Mouse (Mus musculus) colon, adult 2 months (tissue): ENCODE data around the gene Defb10. TPM values are rescaled to one million over a fixed set of nuclear protein-coding genes. Genes with fewer than 3 reads are reported as not detected.

Source experiments
- polyA plus RNA-seq: library from polyadenylated mRNA; depleted of rRNA; stranded (reverse); fragments of >200 nt; gene quantifications from 2 replicates; pipeline ENCODE4 v1.2.3, GENCODE M21; 2012; rRNA removed

Gene Defb10
- not detected in 2 replicates for polyA plus RNA-seq

DNA sequence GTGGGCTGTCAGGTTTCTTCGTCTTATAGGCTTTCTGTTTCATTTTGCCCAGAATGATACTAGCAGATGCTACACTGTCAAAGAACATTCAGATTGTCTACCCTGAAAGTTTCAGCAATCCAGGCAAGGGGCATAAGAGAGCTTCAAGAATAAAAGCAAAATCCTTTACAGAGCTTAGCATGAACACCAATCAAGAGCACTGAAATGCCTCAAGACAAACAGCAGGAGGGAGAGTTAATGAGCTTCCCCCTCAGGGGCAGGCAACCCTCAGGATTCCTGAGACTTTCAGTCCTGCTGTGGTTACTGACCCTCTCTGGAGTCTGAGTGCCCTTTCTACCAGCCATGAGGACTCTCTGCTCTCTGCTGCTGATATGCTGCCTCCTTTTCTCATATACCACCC, at the start of gene Defb10:
TSS of gene Defb10 (plus strand) at position 316 of the 400 bp plus-strand sequence.

GRCm38 (mm10) chr8:21885321-21885720, 26.6 kb downstream of the Defb10 start, which contains the start of gene Defb9:
Defb9 (minus strand) TSS chr8:21885421.

DNA sequence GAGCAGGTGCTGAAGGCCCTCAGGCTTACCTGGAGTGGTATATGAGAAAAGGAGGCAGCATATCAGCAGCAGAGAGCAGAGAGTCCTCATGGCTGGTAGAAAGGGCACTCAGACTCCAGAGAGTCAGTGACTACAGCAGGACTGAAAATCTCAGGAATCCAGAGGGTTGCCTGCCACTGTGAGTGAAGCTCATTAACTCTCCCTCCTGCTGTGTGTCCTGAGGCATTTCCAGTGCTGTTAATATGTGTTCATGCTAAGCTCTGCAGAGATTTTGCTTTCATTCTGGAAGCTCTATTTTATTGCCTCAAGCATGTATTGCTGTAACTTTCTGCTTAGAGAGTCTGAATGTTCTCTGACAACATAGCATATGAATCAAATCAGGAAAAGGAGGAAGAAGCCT, 47.6 kb downstream of the Defb10 start, which contains the start of gene Defb11:
TSS of gene Defb11 (minus strand) at position 123 of the 400 bp plus-strand sequence.

Other genes starting within 250 kb of the Defb10 start
- not detected in 2 replicates for gene Defa26, start 240.7 kb upstream of the Defb10 start, polyA plus RNA-seq
- gene Defa17, start 203.1 kb upstream of the Defb10 start, polyA plus RNA-seq, result not detected in 2 replicates
- gene Defa34, start 193.1 kb upstream of the Defb10 start, polyA plus RNA-seq, result not detected in 2 replicates
- gene AY761184, start 155.3 kb upstream of the Defb10 start, polyA plus RNA-seq, result not detected in 2 replicates
- gene Defa24, start 124.4 kb upstream of the Defb10 start, polyA plus RNA-seq, result not detected in 2 replicates
- gene Defb50, start 35.4 kb upstream of the Defb10 start, polyA plus RNA-seq, result not detected in 2 replicates
- gene Defb2, start 19.0 kb upstream of the Defb10 start, polyA plus RNA-seq, result not detected in 2 replicates
- not detected in 2 replicates for gene Defb9, start 26.5 kb downstream of the Defb10 start, polyA plus RNA-seq
- not detected in 2 replicates for gene Defb11, start 47.5 kb downstream of the Defb10 start, polyA plus RNA-seq
- not detected in 2 replicates for gene Defb15, start 73.8 kb downstream of the Defb10 start, polyA plus RNA-seq
- gene Defb35, start 79.5 kb downstream of the Defb10 start, polyA plus RNA-seq, result not detected in 2 replicates
- gene Defb13, start 87.9 kb downstream of the Defb10 start, polyA plus RNA-seq, result not detected in 2 replicates
- gene Fam90a1a, start 99.8 kb downstream of the Defb10 start, polyA plus RNA-seq, result not detected in 2 replicates
- gene Ccdc70, start 110.9 kb downstream of the Defb10 start, polyA plus RNA-seq, result not detected in 2 replicates
- gene Atp7b, start 201.4 kb downstream of the Defb10 start, polyA plus RNA-seq, result 0.35 and 0.44 TPM in 2 replicates
- gene Alg11, start 201.8 kb downstream of the Defb10 start, polyA plus RNA-seq, result 1.5 and 1.6 TPM in 2 replicates